Mouse (Mus musculus) embryonic facial prominence, embryonic 12.5 days (tissue): ENCODE results near the gene Diras1. TPM values are rescaled to one million over a fixed set of nuclear protein-coding genes. Genes with fewer than 3 reads are reported as not detected.
"Not testable (repeated sequence)": the region's sequence is repeated elsewhere in the genome, so short reads cannot be mapped to it uniquely, and the experiment has no call there.

Experiments used
- ATAC-seq: fragments of 200-750 bp; cut with Nextera tagmentation; 2 replicates; pipeline ENCODE4 v1.8.0; 2017; ENCODE audit not compliant: insufficient number of reproducible peaks, insufficient read depth, low FRiP score, low TSS enrichment
- H3K27ac ChIP-seq: fragments of 300-500 bp; sonication (generic); 2 replicates; pipeline ENCODE4 v1.5.1; 2016; ENCODE audit warnings: mild to moderate bottlenecking
- H3K27me3 ChIP-seq: fragments of 300-500 bp; sonication (generic); 2 replicates; pipeline ENCODE4 v1.6.1; 2016; ENCODE audit warnings: mild to moderate bottlenecking, moderate library complexity
- H3K36me3 ChIP-seq: fragments of 300-500 bp; sonication (generic); 2 replicates; pipeline ENCODE4 v1.6.1; 2016; ENCODE audit warnings: mild to moderate bottlenecking
- H3K4me1 ChIP-seq: fragments of 300-500 bp; sonication (generic); 2 replicates; pipeline ENCODE4 v1.6.1; 2016
- H3K4me2 ChIP-seq: fragments of 300-500 bp; sonication (generic); replicated peaks from 2 replicates; pipeline ENCODE4 v1.6.1; 2016; ENCODE audit warnings: mild to moderate bottlenecking, moderate library complexity
- H3K4me3 ChIP-seq: fragments of 300-500 bp; sonication (generic); 2 replicates; pipeline ENCODE4 v1.5.1; 2016; ENCODE audit warnings: mild to moderate bottlenecking
- H3K9ac ChIP-seq: fragments of 300-500 bp; sonication (generic); 2 replicates; pipeline ENCODE4 v1.6.1; 2016; ENCODE audit warnings: mild to moderate bottlenecking, moderate library complexity
- H3K9me3 ChIP-seq: fragments of 300-500 bp; sonication (generic); 2 replicates; pipeline ENCODE4 v1.6.1; 2016; ENCODE audit warnings: mild to moderate bottlenecking, moderate library complexity
- WGBS: fragments of 180-500 bp; shearing (Covaris S2); methylation state at CpG from one replicate; pipeline ENCODE4 v1.1.7; 2016; 5-methylcytosine and 5-hydroxymethylcytosine counted together
- polyA plus RNA-seq: library from polyadenylated mRNA; unstranded; fragments of >200 nt; fragmentation: Nextera tagmentation; extraction: Ambion mirVana; gene quantifications from 2 replicates; pipeline ENCODE4 v1.2.1, GENCODE M21; 2016

The Diras1 gene
- 1.9 and 2.1 TPM in 2 replicates for polyA plus RNA-seq

GRCm38 (mm10) chr10:81025639-81026275 lies at the start of gene Diras1:
TSS of gene Diras1 (minus strand) at chr10:81025662.
- WGBS, result 49% methylated on average over 12 of the region's 12 CpGs
- Histone ChIP-seq H3K9me3 (no peaks in the 10 kb centered on the region), H3K4me2 (peak within 1 kb of the TSS; percentile 56), H3K9ac (peak within 1 kb of the TSS; percentile 37), H3K36me3 (peaks cover 6% of the 10 kb centered on the region; the same call in 1 of the 2 replicates), H3K4me1 (peaks cover 5% of the 10 kb centered on the region; the same call in 1 of the 2 replicates), H3K4me3 (peak within 1 kb of the TSS; percentile 30), H3K27me3 (peaks cover 44% of the 10 kb centered on the region), H3K27ac (no peak within 1 kb of the TSS)
- ATAC-seq, result no peak

- no peak overlapping the region for H3K27ac ChIP-seq
- H3K4me2 ChIP-seq, result no peak overlapping the region
- no peak for ATAC-seq
- no peaks in the 10 kb centered on the region for H3K9me3 ChIP-seq
- no peak overlapping the region for H3K9ac ChIP-seq
- 60% methylated on average over 7 of the region's 7 CpGs for WGBS
- peaks cover 17% of the 10 kb centered on the region for H3K4me1 ChIP-seq
- no peak overlapping the region for H3K4me3 ChIP-seq
- no peaks in the 10 kb centered on the region for H3K27me3 ChIP-seq
- peaks cover 57% of the 10 kb centered on the region for H3K36me3 ChIP-seq
Measured at GRCm38 (mm10) chr10:81073464-81073863, 48.0 kb upstream of the Diras1 start.

GRCm38 (mm10) chr10:81072290-81072689 lies 46.8 kb upstream of the Diras1 start:
- H3K4me1 ChIP-seq, result peaks cover 17% of the 10 kb centered on the region
- peaks cover 45% of the 10 kb centered on the region for H3K36me3 ChIP-seq
- H3K4me2 ChIP-seq, result no peak overlapping the region
- no peak overlapping the region for H3K4me3 ChIP-seq
- no peak for ATAC-seq
- WGBS, result 94% methylated on average over 8 of the region's 8 CpGs
- no peak overlapping the region for H3K27ac ChIP-seq
- H3K27me3 ChIP-seq, result no peaks in the 10 kb centered on the region
- no peak overlapping the region for H3K9ac ChIP-seq
- no peaks in the 10 kb centered on the region for H3K9me3 ChIP-seq

GRCm38 (mm10) chr10:81069836-81070235 lies 44.4 kb upstream of the Diras1 start, which contains the start of gene Thop1:
TSS of gene Thop1 (plus strand) at chr10:81070035.
- peak; percentile 93 for ATAC-seq
- Histone ChIP-seq H3K9ac (peak within 1 kb of the TSS; percentile 66), H3K27ac (no peak within 1 kb of the TSS), H3K36me3 (peaks cover 23% of the 10 kb centered on the region), H3K27me3 (no peaks in the 10 kb centered on the region), H3K4me2 (peak within 1 kb of the TSS; percentile 68), H3K9me3 (no peaks in the 10 kb centered on the region), H3K4me3 (peak within 1 kb of the TSS; percentile 56), H3K4me1 (peaks cover 17% of the 10 kb centered on the region)
- WGBS, result under 1% methylated on average over 34 of the region's 35 CpGs

GRCm38 (mm10) chr10:81068706-81069105 lies 43.2 kb upstream of the Diras1 start:
- Histone ChIP-seq H3K36me3 (peaks cover 11% of the 10 kb centered on the region), H3K27me3 (no peaks in the 10 kb centered on the region), H3K9me3 (no peaks in the 10 kb centered on the region), H3K27ac (no peak overlapping the region), H3K4me1 (peaks cover 17% of the 10 kb centered on the region), H3K4me3 (no peak overlapping the region), H3K9ac (no peak overlapping the region), H3K4me2 (no peak overlapping the region)
- no peak for ATAC-seq
- WGBS, result 71% methylated on average over 5 of the region's 5 CpGs

- not testable (repeated sequence) for H3K9ac ChIP-seq, H3K4me2 ChIP-seq, H3K4me3 ChIP-seq, H3K9me3 ChIP-seq, H3K36me3 ChIP-seq, ATAC-seq, H3K27ac ChIP-seq, H3K4me1 ChIP-seq, H3K27me3 ChIP-seq
- WGBS, result 81% methylated on average over 8 of the region's 8 CpGs
Measured at GRCm38 (mm10) chr10:81064519-81064918, 39.1 kb upstream of the Diras1 start.

GRCm38 (mm10) chr10:81062710-81063109 lies 37.2 kb upstream of the Diras1 start:
- Histone ChIP-seq H3K27me3 (no peaks in the 10 kb centered on the region), H3K4me1 (peaks cover 19% of the 10 kb centered on the region), H3K9ac (no peak overlapping the region), H3K36me3 (0 out of 2 replicates have a peak, but pooled peaks cover 10% of the 10 kb centered on the region), H3K27ac (no peak overlapping the region), H3K4me2 (no peak overlapping the region), H3K4me3 (no peak overlapping the region), H3K9me3 (no peaks in the 10 kb centered on the region)
- WGBS, result 67% methylated on average over 4 of the region's 4 CpGs
- ATAC-seq, result no peak

- Histone ChIP-seq H3K4me2 (peak within 1 kb of the TSS; percentile 94), H3K36me3 (0 out of 2 replicates have a peak, but pooled peaks cover 16% of the 10 kb centered on the region), H3K4me3 (peak within 1 kb of the TSS; percentile 87), H3K4me1 (peaks cover 21% of the 10 kb centered on the region), H3K27ac (0 out of 2 replicates have a peak within 1 kb of the TSS, but pooled peaks have one; percentile 30), H3K9ac (peak within 1 kb of the TSS; percentile 91), H3K9me3 (no peaks in the 10 kb centered on the region), H3K27me3 (no peaks in the 10 kb centered on the region)
- peak; percentile 89 for ATAC-seq
- WGBS, result under 1% methylated on average over 48 of the region's 48 CpGs
Measured at GRCm38 (mm10) chr10:81059603-81060543, 34.4 kb upstream of the Diras1 start, which contains the start of gene Sgta. TSS of gene Sgta (minus strand) at chr10:81060181.

GRCm38 (mm10) chr10:81058896-81059295 lies 33.4 kb upstream of the Diras1 start:
- 91% methylated on average over 6 of the region's 6 CpGs for WGBS
- H3K27me3 ChIP-seq, result no peaks in the 10 kb centered on the region
- no peak overlapping the region for H3K27ac ChIP-seq
- H3K9ac ChIP-seq, result peak overlapping the region; percentile 91; the same call in 1 of the 2 replicates
- peak overlapping the region; percentile 87 for H3K4me3 ChIP-seq
- H3K4me1 ChIP-seq, result peaks cover 21% of the 10 kb centered on the region
- peak overlapping the region; percentile 94 for H3K4me2 ChIP-seq
- no peaks in the 10 kb centered on the region for H3K9me3 ChIP-seq
- no peak for ATAC-seq
- 0 out of 2 replicates have a peak, but pooled peaks cover 16% of the 10 kb centered on the region for H3K36me3 ChIP-seq

- Histone ChIP-seq H3K9ac (peak overlapping the region; percentile 17; the same call in 1 of the 2 replicates), H3K27me3 (no peaks in the 10 kb centered on the region), H3K36me3 (0 out of 2 replicates have a peak, but pooled peaks cover 16% of the 10 kb centered on the region), H3K4me2 (no peak overlapping the region), H3K9me3 (no peaks in the 10 kb centered on the region), H3K27ac (no peak overlapping the region), H3K4me1 (peaks cover 21% of the 10 kb centered on the region), H3K4me3 (no peak overlapping the region)
- no peak for ATAC-seq
- WGBS, result 93% methylated on average over 23 of the region's 23 CpGs
Measured at GRCm38 (mm10) chr10:81057406-81058130, 32.1 kb upstream of the Diras1 start.

- not testable (repeated sequence) for H3K27me3 ChIP-seq, H3K4me2 ChIP-seq, H3K4me3 ChIP-seq, H3K9ac ChIP-seq, ATAC-seq, H3K27ac ChIP-seq, H3K9me3 ChIP-seq
- H3K4me1 ChIP-seq, result peaks cover 21% of the 10 kb centered on the region
- peaks cover 31% of the 10 kb centered on the region for H3K36me3 ChIP-seq
- 81% methylated on average over 11 of the region's 11 CpGs for WGBS
Measured at GRCm38 (mm10) chr10:81055802-81056340, 30.4 kb upstream of the Diras1 start.
